Mouse (Mus musculus): ENCODE data around the gene AA467197. TPM values are rescaled to one million over a fixed set of nuclear protein-coding genes. Genes with fewer than 3 reads are reported as not detected.

AA467197 gene
- total RNA-seq (2022) = 1 to 10 TPM in 1 of 4 experiments, under 1 TPM in 1, not detected in 2; 0.65 to 1.0 TPM

DNA sequence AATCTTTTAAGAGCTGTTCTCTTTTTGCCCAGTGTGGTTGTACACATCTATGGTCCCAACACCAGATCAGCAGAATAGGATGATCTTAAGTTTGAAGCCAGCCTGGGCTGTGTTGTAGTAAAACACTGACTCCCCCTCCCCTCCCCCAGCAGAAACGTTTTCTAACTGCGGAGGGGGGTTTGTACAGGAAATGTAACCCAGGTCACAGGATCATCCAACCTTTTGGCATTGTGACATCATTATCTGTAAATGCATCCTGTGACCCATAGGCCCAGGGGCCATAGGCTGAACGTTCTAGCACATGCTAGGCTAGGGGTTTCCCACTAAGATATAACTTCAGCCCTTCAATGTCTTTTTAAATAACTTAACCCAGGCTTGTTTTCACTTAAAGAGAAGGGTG, at the start of gene AA467197:
TSS of gene AA467197 (plus strand) at position 301 of the 400 bp plus-strand sequence.
- no peak for DNase-seq (ENCODE audit: low spot score in 2 of 2)

GRCm38 (mm10) chr2:122587861-122588519, 48.8 kb upstream of the AA467197 start:
- no peak for DNase-seq (ENCODE audit: low spot score in 2 of 2)

DNA sequence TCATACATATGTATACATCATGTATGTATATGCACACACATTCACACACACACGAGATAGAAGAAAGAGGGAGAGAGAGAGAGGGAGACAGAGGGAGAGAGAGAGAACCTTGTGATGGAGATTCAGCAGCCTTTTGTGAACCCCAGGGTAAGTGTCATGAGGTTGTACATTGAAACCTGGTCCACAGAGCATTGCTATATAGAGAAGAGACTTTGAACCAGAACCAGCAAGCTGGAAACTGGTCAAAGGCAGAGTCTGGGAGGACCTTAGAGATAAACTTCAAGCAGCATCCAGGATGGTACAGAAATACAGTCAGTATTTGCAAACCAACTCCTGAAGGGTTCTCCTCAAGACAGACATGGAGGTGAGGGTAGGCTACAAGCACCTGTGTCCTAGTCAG, 46.4 kb upstream of the AA467197 start:
- DNase-seq (ENCODE audit: low spot score in 2 of 2) = no peak

- no peak for DNase-seq (ENCODE audit: low spot score in 2 of 2)
Observed at GRCm38 (mm10) chr2:122591213-122591612, 45.6 kb upstream of the AA467197 start.

DNA sequence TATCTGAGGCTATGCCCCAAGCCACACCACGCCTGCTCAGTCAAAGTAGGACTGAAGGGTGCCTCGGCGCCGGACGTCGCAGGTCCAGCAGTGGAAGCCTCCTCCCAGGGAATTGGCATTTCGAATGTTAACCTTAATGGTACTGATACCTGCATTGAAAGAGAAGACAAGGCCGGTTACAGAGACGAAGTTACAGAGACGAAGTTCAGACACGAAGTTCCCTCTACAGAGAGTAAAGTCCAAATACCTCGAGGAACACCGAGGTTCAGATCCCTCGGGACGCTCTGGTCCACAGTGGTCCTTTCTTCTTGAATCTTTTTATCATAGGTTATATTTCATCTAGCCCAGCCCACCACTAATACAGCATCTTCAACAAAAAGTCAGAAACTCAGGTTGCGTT, 41.3 kb upstream of the AA467197 start:
- DNase-seq (ENCODE audit: low spot score in 2 of 2) = no peak

DNA sequence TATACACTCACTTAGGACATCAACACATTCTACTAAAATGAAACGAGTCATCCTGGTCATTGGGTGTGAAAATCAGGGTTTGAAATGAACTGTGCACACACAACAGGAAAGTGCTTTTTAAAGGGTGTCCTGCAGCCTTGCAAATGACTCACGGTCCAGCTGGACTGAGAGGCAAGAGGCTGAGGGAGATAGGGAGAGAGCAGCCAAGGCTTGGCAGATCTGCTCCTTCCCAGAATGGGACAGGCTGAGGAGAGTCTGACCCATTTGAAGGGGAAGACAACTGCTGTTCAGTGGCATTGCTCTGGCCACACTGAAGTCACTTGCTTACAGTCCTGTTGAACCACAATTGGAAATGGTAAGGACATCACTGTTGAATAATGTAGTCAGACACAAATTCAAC, 37.0 kb upstream of the AA467197 start:
- DNase-seq (ENCODE audit: low spot score in 2 of 2) = no peak

DNA sequence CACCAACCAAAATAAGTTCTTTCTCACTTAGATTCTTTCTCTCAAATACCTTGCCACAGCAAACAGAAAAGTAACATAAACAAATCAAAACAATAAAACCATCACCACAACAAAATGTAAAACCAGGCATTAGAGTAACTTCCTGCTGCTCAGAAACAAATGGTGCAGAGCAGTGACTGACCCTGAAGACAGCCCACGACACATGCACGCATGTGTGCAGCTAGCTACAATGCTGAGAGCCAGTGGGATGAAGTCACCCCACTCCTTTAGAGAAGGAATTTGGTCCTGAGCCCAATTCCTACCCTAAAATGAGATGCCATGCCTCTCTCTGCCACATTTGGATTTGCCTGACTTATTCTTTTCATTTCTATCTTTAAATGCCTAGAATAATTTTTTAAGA, 35.4 kb upstream of the AA467197 start:
- no peak for DNase-seq (ENCODE audit: low spot score in 2 of 2)

DNA sequence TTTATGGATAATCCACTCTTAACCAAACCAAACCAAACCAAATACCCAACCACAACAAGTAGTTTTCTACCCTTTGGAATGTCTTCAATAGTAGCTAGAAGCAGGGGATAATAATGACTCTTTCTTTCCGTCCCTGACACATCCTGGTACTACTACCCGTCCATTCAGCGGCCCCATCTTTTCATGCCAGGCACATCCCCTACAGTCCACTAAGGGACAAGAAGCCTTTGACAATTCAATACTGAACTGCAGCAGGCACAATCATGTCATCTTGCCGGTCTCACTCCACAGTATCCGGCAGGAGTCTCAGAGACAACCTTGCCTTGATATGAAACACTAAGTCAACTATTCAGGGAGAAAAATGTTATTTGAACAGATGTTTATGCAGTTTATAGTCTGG, 31.0 kb upstream of the AA467197 start:
- peak in 1 of 2 experiments; percentile 56 for DNase-seq (ENCODE audit: low spot score in 2 of 2)

- no peak for DNase-seq (ENCODE audit: low spot score in 2 of 2)
Observed at GRCm38 (mm10) chr2:122608820-122609219, 28.0 kb upstream of the AA467197 start.

DNA sequence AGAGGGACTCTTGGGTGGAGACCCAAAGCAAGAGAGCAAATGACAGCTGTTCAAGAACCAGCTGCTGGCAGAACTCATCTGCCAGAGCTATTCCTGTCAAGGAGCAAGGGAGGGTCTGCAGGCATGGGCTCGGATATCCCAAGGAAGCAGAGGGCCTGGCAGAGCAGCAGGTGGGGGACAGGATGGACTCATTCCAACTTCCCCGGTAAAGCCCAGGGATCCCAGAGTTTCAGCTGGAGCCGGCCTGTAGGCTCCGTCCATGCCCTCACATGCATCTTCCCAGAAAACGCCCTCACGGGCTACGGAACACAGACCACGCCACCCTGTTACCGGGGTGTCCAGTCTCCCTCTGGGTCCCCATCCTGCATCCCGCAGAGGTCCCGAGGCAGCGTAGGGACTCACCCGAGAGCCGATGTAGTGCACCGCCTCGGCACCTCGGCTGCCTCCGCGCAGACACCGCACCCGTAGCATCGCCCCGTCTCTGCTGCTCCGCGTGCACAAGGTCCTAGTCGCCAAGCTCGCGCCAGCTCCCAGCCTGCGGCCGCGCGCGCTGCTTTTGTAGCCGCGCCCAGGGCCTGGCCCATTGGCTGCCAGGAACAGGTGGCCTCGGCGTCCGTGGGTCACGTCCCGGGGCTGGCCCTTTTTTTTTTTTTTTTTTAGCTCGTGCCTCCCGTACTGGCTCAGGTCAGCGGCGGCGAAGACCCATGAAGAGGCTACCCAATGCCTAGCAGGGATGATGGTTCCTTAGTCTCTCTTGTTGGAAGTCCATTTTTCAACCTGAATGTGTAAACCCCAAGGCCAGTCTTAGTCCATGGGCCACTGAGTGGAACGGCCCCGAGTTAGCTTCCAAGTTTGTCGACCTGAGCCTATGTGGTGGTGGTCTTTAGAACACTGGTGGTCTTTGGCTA, 25.8 kb upstream of the AA467197 start, which contains the start of gene Gatm:
TSS of gene Gatm (minus strand) at position 558 of the 908 bp plus-strand sequence.
- peak; percentile 67 to 84 for DNase-seq (ENCODE audit: low spot score in 2 of 2)

- no peak for DNase-seq (ENCODE audit: low spot score in 2 of 2)
Observed at GRCm38 (mm10) chr2:122611654-122611973, 25.2 kb upstream of the AA467197 start.

- no peak for DNase-seq (ENCODE audit: low spot score in 2 of 2)
Observed at GRCm38 (mm10) chr2:122616237-122616636, 20.5 kb upstream of the AA467197 start.

DNA sequence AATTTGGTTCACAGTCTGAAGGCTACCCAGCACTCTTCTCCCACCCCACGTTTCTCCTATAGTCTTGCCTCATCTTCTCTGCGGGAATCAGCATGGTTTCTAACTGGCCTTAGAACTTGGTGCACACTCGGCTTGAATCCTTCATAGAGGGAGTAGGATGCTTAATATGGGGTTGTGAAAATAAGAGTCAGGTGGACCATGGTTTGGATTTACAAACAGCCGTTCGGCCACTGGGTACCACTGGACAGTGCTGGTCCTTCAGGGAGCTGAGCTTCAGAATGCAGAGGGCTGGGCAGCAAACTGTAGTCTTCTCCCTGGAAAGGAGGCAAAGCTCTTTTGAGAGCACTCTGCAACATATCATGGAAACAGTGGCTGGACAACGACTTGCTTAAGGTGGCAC, 19.0 kb upstream of the AA467197 start:
- no peak for DNase-seq (ENCODE audit: low spot score in 2 of 2)

- no peak for DNase-seq (ENCODE audit: low spot score in 2 of 2)
Observed at GRCm38 (mm10) chr2:122618719-122619118, 18.1 kb upstream of the AA467197 start.

DNA sequence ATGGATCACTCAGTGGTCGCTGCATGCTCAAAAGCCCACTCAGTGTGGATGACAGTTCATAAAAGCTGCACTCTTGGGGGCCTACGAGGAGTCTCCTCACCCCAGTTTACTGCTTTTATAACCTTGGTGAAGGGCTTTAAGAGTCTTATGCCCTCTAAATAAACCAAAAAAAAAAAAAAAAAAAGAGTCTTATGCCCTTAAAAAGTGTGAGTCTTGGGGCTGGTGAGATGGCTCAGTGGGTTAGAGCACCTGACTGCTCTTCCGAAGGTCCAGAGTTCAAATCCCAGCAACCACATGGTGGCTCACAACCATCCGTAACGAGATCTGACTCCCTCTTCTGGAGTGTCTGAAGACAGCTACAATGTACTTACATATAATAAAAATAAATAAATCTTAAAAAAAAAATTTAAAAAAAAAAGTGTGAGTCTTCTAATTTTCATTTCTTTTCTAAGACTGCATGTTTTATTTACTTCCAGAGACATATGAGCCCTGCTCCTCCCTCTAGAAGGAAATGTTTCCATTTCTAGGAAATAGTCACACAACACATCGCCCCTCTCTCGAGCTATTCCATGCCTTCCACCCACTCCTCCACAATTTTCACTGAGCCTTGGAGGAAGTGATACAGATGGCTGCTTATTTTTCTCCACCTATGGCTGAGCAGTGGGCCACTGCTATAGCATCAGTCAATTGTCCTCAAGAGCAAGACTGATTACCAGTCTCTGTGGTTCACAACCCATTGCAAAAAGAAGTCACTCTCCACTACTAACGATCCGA, 15.3 kb upstream of the AA467197 start:
- no peak for DNase-seq (ENCODE audit: low spot score in 2 of 2)

- DNase-seq (ENCODE audit: low spot score in 2 of 2) = no peak
Observed at GRCm38 (mm10) chr2:122625930-122626329, 10.9 kb upstream of the AA467197 start.

- peak; percentile 34 to 70 for DNase-seq (ENCODE audit: low spot score in 2 of 2)
Observed at GRCm38 (mm10) chr2:122628976-122629375, 7.8 kb upstream of the AA467197 start.

- no peak for DNase-seq (ENCODE audit: low spot score in 2 of 2)
Observed at GRCm38 (mm10) chr2:122629871-122630270, 6.9 kb upstream of the AA467197 start.

DNA sequence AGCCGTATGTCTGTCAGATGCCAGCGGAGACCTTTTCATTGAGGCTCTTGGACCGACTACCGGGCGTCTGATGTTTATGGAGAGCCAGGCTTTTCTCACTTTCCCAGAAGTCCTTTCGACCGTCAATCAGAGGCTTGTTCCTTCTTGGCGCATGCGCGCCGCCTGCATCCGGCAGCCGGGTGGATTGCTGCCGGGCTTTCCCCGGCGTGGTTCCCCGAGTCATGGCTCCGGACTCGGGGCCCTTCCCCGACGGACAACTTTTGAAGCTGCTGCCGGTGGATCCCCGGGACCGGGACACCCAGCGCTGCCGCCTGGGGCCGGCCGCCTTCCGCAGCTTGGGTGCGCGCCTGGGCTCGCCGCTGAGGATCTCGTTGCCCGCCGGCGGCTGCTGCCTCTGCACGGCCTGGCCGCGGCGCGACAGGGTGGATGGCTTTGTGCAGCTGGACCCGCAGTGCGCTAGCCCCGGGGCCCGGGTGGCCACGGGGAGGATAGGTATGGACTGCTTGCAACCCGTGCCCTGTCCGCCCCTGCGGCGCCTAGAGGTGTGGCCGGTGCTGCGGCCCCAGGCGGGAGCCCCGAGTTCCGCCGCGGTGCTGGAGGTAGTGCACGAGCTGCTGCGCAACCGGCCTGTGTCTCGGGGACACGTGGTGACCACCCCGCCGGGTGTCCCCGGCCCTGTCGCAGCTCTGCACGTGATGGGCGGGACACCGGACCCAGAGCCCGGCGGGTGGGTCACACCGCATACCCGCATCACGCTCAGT, 6.1 kb upstream of the AA467197 start:
- peak; percentile 78 to 89 for DNase-seq (ENCODE audit: low spot score in 2 of 2)

GRCm38 (mm10) chr2:122631226-122631801, 5.5 kb upstream of the AA467197 start:
- no peak for DNase-seq (ENCODE audit: low spot score in 2 of 2)

DNA sequence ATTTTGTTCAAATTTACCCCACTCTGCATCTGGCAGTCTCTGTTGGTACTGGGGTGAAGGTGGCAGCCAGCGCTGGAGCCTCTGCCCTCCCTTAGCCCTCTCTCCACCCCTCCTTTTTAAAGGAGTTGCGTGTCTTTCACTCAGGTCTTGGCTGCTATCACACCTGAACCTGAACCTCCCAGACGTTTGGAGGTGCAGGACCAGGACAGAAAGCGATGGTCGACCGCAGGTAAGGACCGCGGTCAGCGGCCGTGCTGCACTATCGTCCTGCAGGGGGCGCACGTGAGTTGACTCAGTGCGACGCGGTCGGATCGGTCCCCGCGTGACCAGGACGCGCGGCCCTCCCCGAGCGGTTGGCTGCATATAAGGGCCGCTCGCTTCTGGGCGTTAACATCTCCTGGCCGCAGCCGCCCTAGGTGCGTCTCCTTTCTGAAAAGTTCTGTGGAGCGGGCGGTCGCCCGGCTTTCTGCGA, 776 bp downstream of the AA467197 start:
- peak in 1 of 2 experiments; percentile 27 for DNase-seq (ENCODE audit: low spot score in 2 of 2)

All from left cerebral cortex, adult 8-10 months (tissue).